Mouse (Mus musculus): ENCODE results near the gene Cdk14. TPM values are rescaled to one million over a fixed set of nuclear protein-coding genes. Genes with fewer than 3 reads are reported as not detected.

Cdk14 gene
- total RNA-seq, 2 experiments from 2014 or later, result 258 to 269 TPM

- peak in 1 of 2 experiments; percentile 7 for DNase-seq (ENCODE audit: low spot score in 2 of 2)
- H3K27ac ChIP-seq, result no peak overlapping the region
- no peak overlapping the region for H3K4me3 ChIP-seq
- no peak for TF ChIP-seq CTCF (conservative IDR thresholded peaks at IDR 0.05)
Measured at GRCm38 (mm10) chr5:4866099-4866498, 554.0 kb downstream of the Cdk14 start.

DNA sequence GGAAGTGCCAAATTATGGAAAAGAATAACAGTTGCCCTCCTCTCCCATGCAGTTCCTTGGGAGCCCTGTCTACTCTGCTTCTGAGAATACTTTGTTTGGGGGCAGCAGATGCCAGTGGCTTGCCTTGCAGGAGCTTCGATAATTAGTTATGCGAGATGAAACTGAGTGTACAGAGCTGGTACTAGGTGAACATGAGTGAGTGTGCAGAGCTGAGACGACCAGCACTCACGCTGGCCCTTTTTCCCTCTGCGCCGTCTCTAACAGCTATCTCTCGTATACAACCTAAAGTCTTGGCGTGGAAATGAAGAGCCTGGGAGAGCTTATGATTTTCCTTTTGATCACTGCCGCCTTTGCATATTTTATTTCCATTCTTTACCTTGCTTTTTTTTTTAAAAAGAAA lies 558.5 kb downstream of the Cdk14 start:
- H3K27ac ChIP-seq, result peak overlapping the region; percentile 24; the same call in 1 of the 2 replicates
- no peak overlapping the region for H3K4me3 ChIP-seq
- no peak for TF ChIP-seq CTCF (conservative IDR thresholded peaks at IDR 0.05)
- no peak for DNase-seq (ENCODE audit: low spot score in 2 of 2)

GRCm38 (mm10) chr5:4861141-4861540 lies 559.0 kb downstream of the Cdk14 start:
- no peak for DNase-seq (ENCODE audit: low spot score in 2 of 2)
- no peak for TF ChIP-seq CTCF (conservative IDR thresholded peaks at IDR 0.05)
- Histone ChIP-seq H3K27ac (peak overlapping the region; percentile 24; the same call in 1 of the 2 replicates), H3K4me3 (no peak overlapping the region)

DNA sequence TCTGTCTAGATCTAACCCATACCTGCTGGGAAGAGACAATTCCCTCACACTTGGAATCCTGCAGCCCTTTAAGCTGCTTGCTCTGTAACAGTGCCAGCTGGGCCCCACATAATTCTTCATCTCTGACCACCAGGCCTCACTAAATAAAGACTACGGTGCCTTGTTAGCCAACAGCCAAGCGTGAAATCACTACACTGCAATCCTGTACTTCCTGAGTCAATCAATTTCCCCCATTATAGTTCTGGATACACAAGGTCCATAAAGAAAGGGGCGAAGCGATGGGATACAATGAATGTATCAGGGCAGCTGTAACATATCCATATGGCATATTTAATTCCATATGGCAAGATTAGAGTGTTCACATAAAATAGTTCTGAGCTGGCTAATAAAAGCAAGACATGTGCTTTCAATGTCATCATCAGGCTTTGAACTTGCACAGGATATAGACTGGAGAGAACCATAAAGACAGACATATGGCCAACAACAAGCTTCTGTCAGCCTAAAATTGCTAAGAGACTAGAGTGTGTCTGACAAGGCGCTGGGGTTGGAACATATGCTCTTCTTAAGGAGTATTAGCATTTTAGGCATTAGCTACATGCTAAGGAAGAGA lies 562.0 kb downstream of the Cdk14 start:
- Histone ChIP-seq H3K4me3 (no peak overlapping the region), H3K27ac (peak overlapping the region; percentile 60; the same call in 1 of the 2 replicates)
- DNase-seq (ENCODE audit: low spot score in 2 of 2), result no peak
- TF ChIP-seq CTCF (conservative IDR thresholded peaks at IDR 0.05), result no peak

- DNase-seq (ENCODE audit: low spot score in 2 of 2), result no peak
- TF ChIP-seq CTCF (conservative IDR thresholded peaks at IDR 0.05), result no peak
- Histone ChIP-seq H3K4me3 (no peak overlapping the region), H3K27ac (no peak overlapping the region)
Measured at GRCm38 (mm10) chr5:4853503-4853902, 566.6 kb downstream of the Cdk14 start.

DNA sequence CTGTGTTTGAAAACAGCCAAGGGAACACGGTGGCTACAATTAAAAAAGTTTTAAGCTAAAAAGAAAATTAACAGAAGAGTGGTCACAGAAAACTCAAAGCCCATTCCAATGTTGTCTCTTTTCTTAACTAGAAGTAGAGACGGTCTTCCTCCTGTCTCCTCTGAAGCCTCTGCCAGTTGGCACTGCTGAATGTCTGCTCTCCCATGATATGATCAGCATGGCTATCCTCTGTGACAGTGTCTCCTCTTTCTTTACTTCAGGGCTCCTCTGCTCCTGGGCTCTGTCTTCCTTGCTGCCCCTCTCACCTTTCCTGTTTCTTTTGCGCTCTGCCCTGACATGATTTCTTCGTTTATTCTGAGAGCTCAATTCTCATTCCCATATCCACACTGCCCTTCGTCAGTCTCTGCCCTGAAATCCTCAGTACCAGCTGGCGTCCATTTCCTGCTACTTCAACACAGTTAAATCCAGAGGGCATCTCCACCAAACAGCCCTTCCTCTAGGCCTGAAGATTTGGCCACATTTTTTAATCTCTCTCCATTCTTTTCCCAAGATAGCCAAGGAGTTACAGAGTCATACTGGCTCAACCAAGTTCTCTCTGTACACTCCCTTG lies 567.3 kb downstream of the Cdk14 start:
- Histone ChIP-seq H3K27ac (peak overlapping the region; percentile 79), H3K4me3 (no peak overlapping the region)
- no peak for TF ChIP-seq CTCF (conservative IDR thresholded peaks at IDR 0.05)
- DNase-seq (ENCODE audit: low spot score in 2 of 2), result no peak

DNA sequence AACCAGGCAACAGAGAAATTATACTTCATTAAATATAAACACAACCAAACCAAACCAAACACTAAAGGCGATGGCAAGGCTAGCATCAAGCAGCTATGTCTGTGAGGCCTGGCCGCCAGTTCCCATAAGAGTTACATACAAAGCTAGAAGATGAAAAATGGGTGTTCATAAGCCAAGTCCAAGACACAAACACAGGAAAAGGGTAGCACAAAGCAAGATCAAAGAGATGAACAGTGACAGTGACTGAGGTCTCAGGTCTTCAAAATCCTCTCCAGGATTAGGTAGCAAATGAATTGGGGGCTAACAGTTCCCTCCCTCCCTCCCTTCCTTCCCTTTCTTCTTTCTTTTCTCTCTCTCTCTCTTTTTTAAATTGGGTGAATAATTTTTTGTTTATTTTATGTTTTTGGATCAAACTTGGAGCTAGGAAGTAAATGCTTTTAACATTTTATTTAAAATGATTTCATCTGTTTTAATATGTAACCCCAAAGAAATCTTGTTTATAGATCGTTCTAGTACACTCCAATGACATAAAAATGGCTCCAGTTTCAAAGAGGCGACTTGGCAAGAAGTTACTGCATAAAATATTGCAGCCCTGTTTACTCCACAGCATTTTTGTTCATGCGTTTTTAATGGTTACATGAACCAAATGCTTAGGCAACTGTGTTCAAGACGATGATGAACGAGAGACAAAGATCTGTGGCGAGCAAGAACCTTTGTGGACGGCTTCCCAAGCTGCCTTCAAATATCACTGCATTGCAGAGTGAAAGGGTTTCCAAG lies 568.0 kb downstream of the Cdk14 start:
- no peak for DNase-seq (ENCODE audit: low spot score in 2 of 2)
- Histone ChIP-seq H3K4me3 (no peak overlapping the region), H3K27ac (peak overlapping the region; percentile 79)
- TF ChIP-seq CTCF (conservative IDR thresholded peaks at IDR 0.05), result no peak

DNA sequence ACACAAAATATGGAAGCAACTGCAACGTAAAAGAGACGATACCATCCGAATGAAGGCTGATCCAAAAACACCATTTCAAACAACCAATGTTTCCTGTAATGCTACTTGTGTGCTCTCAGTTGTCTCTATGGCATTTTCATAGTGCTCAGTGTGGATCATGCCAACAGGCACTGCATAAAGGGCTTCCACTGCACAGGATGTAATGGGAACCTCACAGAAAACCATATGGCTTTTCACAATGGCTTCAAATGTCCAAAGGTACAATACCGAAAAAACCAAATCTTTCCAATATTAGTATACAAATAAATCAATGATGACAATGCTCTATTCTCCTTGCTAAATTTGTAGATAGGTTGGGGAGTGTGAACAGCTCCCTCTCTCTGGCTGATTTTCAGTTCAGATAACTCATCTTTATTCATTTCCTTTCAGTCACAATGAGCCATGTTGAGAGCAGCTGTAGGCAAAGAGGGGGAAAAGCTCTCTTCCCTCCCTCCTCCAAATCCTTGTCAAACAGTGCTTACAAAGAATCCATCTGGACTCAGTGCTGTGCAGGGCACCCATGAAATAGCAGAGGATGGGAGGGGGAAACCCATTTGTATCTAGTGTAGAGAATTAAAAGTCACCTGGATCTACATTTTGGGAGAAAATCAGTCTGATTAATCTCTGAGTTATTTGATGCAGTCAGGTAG lies 568.7 kb downstream of the Cdk14 start:
- Histone ChIP-seq H3K27ac (peak overlapping the region; percentile 80), H3K4me3 (no peak overlapping the region)
- DNase-seq (ENCODE audit: low spot score in 2 of 2), result peak; percentile 49 to 86
- 0 out of 2 replicates have a peak, but pooled peaks have one; percentile 14 for TF ChIP-seq CTCF (conservative IDR thresholded peaks at IDR 0.05)

- no peak for TF ChIP-seq CTCF (conservative IDR thresholded peaks at IDR 0.05)
- no peak for DNase-seq (ENCODE audit: low spot score in 2 of 2)
- no peak overlapping the region for H3K27ac ChIP-seq
- H3K4me3 ChIP-seq, result no peak overlapping the region
Measured at GRCm38 (mm10) chr5:4834819-4835480, 585.2 kb downstream of the Cdk14 start.

- no peak overlapping the region for H3K27ac ChIP-seq
- no peak for DNase-seq (ENCODE audit: low spot score in 2 of 2)
- H3K4me3 ChIP-seq, result no peak overlapping the region
- no peak for TF ChIP-seq CTCF (conservative IDR thresholded peaks at IDR 0.05)
Measured at GRCm38 (mm10) chr5:4833940-4834339, 586.2 kb downstream of the Cdk14 start.

DNA sequence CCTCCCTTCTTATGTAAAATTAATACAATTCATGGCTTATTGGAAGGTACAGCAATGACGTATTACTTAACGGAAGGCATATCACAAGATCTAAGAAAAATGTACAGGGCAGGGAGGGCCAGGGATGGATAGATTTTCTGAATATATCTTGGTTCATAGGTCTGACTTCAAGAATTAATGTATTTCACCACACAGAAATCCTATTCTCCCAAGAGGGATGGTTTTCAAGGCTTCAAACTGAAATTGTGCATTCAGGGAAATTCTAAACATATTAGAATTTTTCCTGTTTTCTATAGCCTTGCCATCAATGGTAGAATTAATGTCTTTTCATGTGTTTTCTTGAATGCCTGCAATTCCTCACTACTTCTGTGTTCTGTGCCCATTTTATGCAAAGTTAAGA lies 593.2 kb downstream of the Cdk14 start:
- TF ChIP-seq CTCF (conservative IDR thresholded peaks at IDR 0.05), result no peak
- DNase-seq (ENCODE audit: low spot score in 2 of 2), result no peak
- no peak overlapping the region for H3K4me3 ChIP-seq

GRCm38 (mm10) chr5:4825951-4826350 lies 594.2 kb downstream of the Cdk14 start:
- no peak for TF ChIP-seq CTCF (conservative IDR thresholded peaks at IDR 0.05)
- no peak overlapping the region for H3K4me3 ChIP-seq
- H3K27ac ChIP-seq, result no peak overlapping the region
- no peak for DNase-seq (ENCODE audit: low spot score in 2 of 2)

More for the DNA sequence above, 593.2 kb downstream of the Cdk14 start:
- no peak overlapping the region for H3K27ac ChIP-seq
